In genomic region chr2:181410760-181411473, GRCm38 (mm10) we compare ENCODE assay signal across 8 mouse cellular contexts. TPM values are rescaled to one million over a fixed set of nuclear protein-coding genes. Genes with fewer than 3 reads are reported as not detected.
DNase-seq lines count a peak whose midpoint lies in the region; ATAC-seq and TF ChIP-seq lines count a peak whose summit lies in the region.

No protein-coding gene starts in this region.

- peak; percentile 28; the same call in 1 of the 2 replicates for TF ChIP-seq CTCF in G1E (IDR thresholded peaks at IDR 0.05; ENCODE audit: low read depth, low read length)
- TF ChIP-seq CTCF in brain, embryonic 14.5 days (IDR thresholded peaks at IDR 0.05; ENCODE audit: borderline replicate concordance, extremely low read depth, insufficient read depth, insufficient read length) = peak; percentile 77
- peak; percentile 74 for TF ChIP-seq CTCF in forebrain, postnatal 0 days (IDR thresholded peaks at IDR 0.05; ENCODE audit: low read depth)

- ATAC-seq in G1E (ENCODE audit: extremely low read depth, insufficient number of reproducible peaks, low FRiP score, poor library complexity, severe bottlenecking) = peak; percentile 49; the same call in 1 of the 2 replicates
- peak; percentile 83 for ATAC-seq in forebrain, postnatal 0 days
- ATAC-seq in hindbrain, embryonic 13.5 days (ENCODE audit: low FRiP score) = peak; percentile 73; the same call in 1 of the 2 replicates

- no peak overlapping the region for H3K27ac ChIP-seq in forebrain, postnatal 0 days (ENCODE audit: low read depth, low read length)
- H3K27ac ChIP-seq in hindbrain, embryonic 13.5 days = peak overlapping the region; percentile 63

- H3K4me3 ChIP-seq in G1E (ENCODE audit: low read depth, low read length) = no peak overlapping the region
- no peak overlapping the region for H3K4me3 ChIP-seq in forebrain, postnatal 0 days (ENCODE audit: low read depth, low read length)
- no peak overlapping the region for H3K4me3 ChIP-seq in hindbrain, embryonic 13.5 days

- H3K9me3 ChIP-seq in G1E (replicated peaks) = no peaks in the 10 kb centered on the region
- no peaks in the 10 kb centered on the region for H3K9me3 ChIP-seq in forebrain, postnatal 0 days (ENCODE audit: low read length)
- no peaks in the 10 kb centered on the region for H3K9me3 ChIP-seq in hindbrain, embryonic 13.5 days

- H3K36me3 ChIP-seq in G1E (replicated peaks) = no peaks in the 10 kb centered on the region
- no peaks in the 10 kb centered on the region for H3K36me3 ChIP-seq in forebrain, postnatal 0 days (ENCODE audit: insufficient read depth)
- H3K36me3 ChIP-seq in hindbrain, embryonic 13.5 days = peaks cover 10% of the 10 kb centered on the region; the same call in 1 of the 2 replicates

- DNase-seq in G1E (ENCODE audit: low spot score) = peak; percentile 52
- DNase-seq in brain, embryonic 14.5 days (ENCODE audit: low read depth) = peak; percentile 85
- peak; percentile 72 for DNase-seq in forebrain, postnatal 0 days
- peak; percentile 59 for DNase-seq in layer of hippocampus, adult 9-11 months
- DNase-seq in lung, postnatal 36 days = peak; percentile 85
- peak; percentile 36 for DNase-seq in retina, adult 2 months (ENCODE audit: low read depth, low spot score)
- DNase-seq in urinary bladder, postnatal 25 days (ENCODE audit: low spot score) = peak; percentile 35

- 32% methylated on average over 4 of the region's 4 CpGs for WGBS in forebrain, postnatal 0 days
- 38% methylated on average over 4 of the region's 4 CpGs for WGBS in hindbrain, embryonic 13.5 days

- peaks cover 18% of the 10 kb centered on the region for H3K4me1 ChIP-seq in G1E (ENCODE audit: insufficient read depth, low read depth, low read length)
- H3K4me1 ChIP-seq in forebrain, postnatal 0 days (ENCODE audit: insufficient read depth) = no peaks in the 10 kb centered on the region
- peaks cover 12% of the 10 kb centered on the region for H3K4me1 ChIP-seq in hindbrain, embryonic 13.5 days (replicated peaks)

- no peak overlapping the region for H3K9ac ChIP-seq in forebrain, postnatal 0 days
- peak overlapping the region; percentile 3; the same call in 1 of the 2 replicates for H3K9ac ChIP-seq in hindbrain, embryonic 13.5 days

- no peak overlapping the region for H3K4me2 ChIP-seq in forebrain, postnatal 0 days (ENCODE audit: low read depth)
- no peak overlapping the region for H3K4me2 ChIP-seq in hindbrain, embryonic 13.5 days

- peaks cover 5% of the 10 kb centered on the region for H3K27me3 ChIP-seq in G1E (ENCODE audit: insufficient read depth, low read length)
- H3K27me3 ChIP-seq in forebrain, postnatal 0 days (ENCODE audit: insufficient read depth, low read length) = no peaks in the 10 kb centered on the region
- no peaks in the 10 kb centered on the region for H3K27me3 ChIP-seq in hindbrain, embryonic 13.5 days

- TF ChIP-seq POLR2A in brain, embryonic 14.5 days (IDR thresholded peaks at IDR 0.05; ENCODE audit: borderline replicate concordance, extremely low read depth, insufficient read depth, insufficient read length, poor library complexity, severe bottlenecking) = no peak

RNA-seq across cellular contexts. Expression of gene Lime1, which starts 31.0 kb away (rescaled TPM):
- total RNA-seq in G1E (2014; fragmentation: Nextera tagmentation) (13.8 and 16.1 TPM in 2 replicates), G1E (2017) (15.3 and 18.9 TPM in 2 replicates)
- polyA plus RNA-seq in G1E (2012) = 23.9 and 29.9 TPM in 2 replicates
- 98.7 and 147 TPM in 2 replicates for polyA plus RNA-seq in brain, embryonic 14.5 days (2012; rRNA removed)
- 42.8 and 43.5 TPM in 2 replicates for total RNA-seq in forebrain, postnatal 0 days (2014; rRNA removed)
- 19.5 and 26.5 TPM in 2 replicates for polyA plus RNA-seq in forebrain, postnatal 0 days (2015; fragmentation: Nextera tagmentation; extraction: Ambion mirVana)
- 43.7 and 45.0 TPM in 2 replicates for polyA plus RNA-seq in hindbrain, embryonic 13.5 days (2015; fragmentation: Nextera tagmentation; extraction: Ambion mirVana)

RNA-seq across cellular contexts. Expression of gene Arfrp1, which starts 45.7 kb away (rescaled TPM):
- 32.8 and 35.0 TPM in 2 replicates for total RNA-seq in G1E (2014; fragmentation: Nextera tagmentation)
- 28.5 and 32.1 TPM in 2 replicates for total RNA-seq in G1E (2017)
- polyA plus RNA-seq in G1E (2012) = 17.5 and 25.0 TPM in 2 replicates
- polyA plus RNA-seq in brain, embryonic 14.5 days (2012; rRNA removed) = 92.9 and 110 TPM in 2 replicates
- total RNA-seq in forebrain, postnatal 0 days (2014; rRNA removed) = 24.0 and 27.9 TPM in 2 replicates
- polyA plus RNA-seq in forebrain, postnatal 0 days (2015; fragmentation: Nextera tagmentation; extraction: Ambion mirVana) = 60.9 and 73.0 TPM in 2 replicates
- polyA plus RNA-seq in hindbrain, embryonic 13.5 days (2015; fragmentation: Nextera tagmentation; extraction: Ambion mirVana) = 87.8 and 88.4 TPM in 2 replicates

RNA-seq across cellular contexts. Expression of gene Zgpat, which starts 46.2 kb away (rescaled TPM):
- 22.2 and 22.3 TPM in 2 replicates for total RNA-seq in G1E (2014; fragmentation: Nextera tagmentation)
- 40.0 and 40.5 TPM in 2 replicates for total RNA-seq in G1E (2017)
- 26.0 and 28.1 TPM in 2 replicates for polyA plus RNA-seq in G1E (2012)
- polyA plus RNA-seq in brain, embryonic 14.5 days (2012; rRNA removed) = 117 and 126 TPM in 2 replicates
- 93.3 and 99.0 TPM in 2 replicates for total RNA-seq in forebrain, postnatal 0 days (2014; rRNA removed)
- 32.2 and 39.6 TPM in 2 replicates for polyA plus RNA-seq in forebrain, postnatal 0 days (2015; fragmentation: Nextera tagmentation; extraction: Ambion mirVana)
- polyA plus RNA-seq in hindbrain, embryonic 13.5 days (2015; fragmentation: Nextera tagmentation; extraction: Ambion mirVana) = 69.2 and 69.8 TPM in 2 replicates

RNA-seq across cellular contexts. Expression of gene Zbtb46, which starts 48.3 kb away (rescaled TPM):
- total RNA-seq in G1E (2014; fragmentation: Nextera tagmentation) = not detected in 2 replicates
- 0.23 and 0.66 TPM in 2 replicates for total RNA-seq in G1E (2017)
- polyA plus RNA-seq in G1E (2012) = 0.04 TPM in 1 of 2 replicates, not detected in the other
- polyA plus RNA-seq in brain, embryonic 14.5 days (2012; rRNA removed) = 12.1 and 18.4 TPM in 2 replicates
- 11.7 and 17.7 TPM in 2 replicates for total RNA-seq in forebrain, postnatal 0 days (2014; rRNA removed)
- 8.2 and 11.0 TPM in 2 replicates for polyA plus RNA-seq in forebrain, postnatal 0 days (2015; fragmentation: Nextera tagmentation; extraction: Ambion mirVana)
- 22.4 and 23.5 TPM in 2 replicates for polyA plus RNA-seq in hindbrain, embryonic 13.5 days (2015; fragmentation: Nextera tagmentation; extraction: Ambion mirVana)

Comparison
In these comparisons a context has a peak if more than half of its experiments do, and no peak if none do; other contexts are left out.
1. DNase-seq: peak in every context shown above with its lines; median percentile 85 in brain, embryonic 14.5 days; 85 in lung, postnatal 36 days; 72 in forebrain, postnatal 0 days; 59 in layer of hippocampus, adult 9-11 months; 52 in G1E; 36 in retina, adult 2 months; 35 in urinary bladder, postnatal 25 days.